Mouse (Mus musculus): ENCODE data around the gene Lmnb2.

GRCm38 (mm10) chr10:80876028-80876427 is 42.0 kb downstream of the Lmnb2 start:
- no peak for TF ChIP-seq GATA1 (IDR thresholded peaks at IDR 0.05; ENCODE audit: borderline replicate concordance, low read length)
- no peak for TF ChIP-seq FLI1 (IDR thresholded peaks at IDR 0.05; ENCODE audit: low read length)

Data from megakaryocyte, embryonic 14.5 days (primary cell).